Mouse (Mus musculus) cerebellum, postnatal 36 days (tissue): ENCODE results near the gene Borcs5.

Source experiments
- DNase-seq, 2 experiments: peaks; one replicate each; pipeline ENCODE4 v3.0.0; 2021 to 2022; ENCODE audit warnings: mixed read lengths in 2 of 2

The Borcs5 gene

DNA sequence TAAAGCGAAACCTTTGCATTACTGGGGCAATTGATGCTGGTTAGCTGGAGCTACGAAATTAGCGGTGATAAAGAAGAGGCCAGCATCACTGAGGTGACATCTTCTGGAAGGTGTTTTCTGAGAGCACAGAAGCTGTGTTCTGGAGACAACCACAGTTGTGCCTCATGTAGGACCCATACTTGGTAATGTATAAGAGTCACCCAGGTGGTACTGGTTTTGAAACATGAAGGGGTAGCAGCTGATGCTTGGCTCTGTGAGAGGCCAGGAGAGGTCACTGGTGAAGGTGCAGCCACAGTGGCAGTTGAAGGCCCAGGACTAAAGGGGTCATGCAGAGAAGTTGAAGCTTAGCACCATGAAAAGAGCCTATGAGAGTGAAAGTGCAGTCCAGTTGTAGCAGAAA lies at the start of gene Borcs5:
Borcs5 (plus strand) TSS at position 301 of the 400 bp plus-strand sequence.
- DNase-seq = no peak

DNA sequence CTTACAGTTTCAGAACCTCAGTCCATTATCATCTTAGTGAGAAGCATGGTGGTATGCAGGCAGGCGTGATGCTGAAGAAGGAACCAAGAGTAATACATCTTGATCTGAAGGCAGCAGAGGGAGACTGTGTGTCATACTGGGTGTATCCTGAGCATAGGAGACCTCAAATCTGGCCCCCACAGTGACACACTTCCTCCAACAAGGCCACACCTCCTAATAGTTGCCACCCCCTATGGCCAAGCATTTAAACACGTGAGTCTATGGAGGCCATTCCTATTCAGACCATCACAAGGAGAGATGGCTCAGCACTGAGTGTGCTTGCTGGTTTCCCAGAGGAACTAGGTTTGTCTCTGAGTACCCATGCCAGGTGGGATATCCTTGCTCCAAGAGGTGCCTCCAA lies 47.7 kb upstream of the Borcs5 start:
- DNase-seq = no peak

- DNase-seq = no peak
Observed at GRCm38 (mm10) chr6:134594569-134595442, 44.5 kb upstream of the Borcs5 start.

DNA sequence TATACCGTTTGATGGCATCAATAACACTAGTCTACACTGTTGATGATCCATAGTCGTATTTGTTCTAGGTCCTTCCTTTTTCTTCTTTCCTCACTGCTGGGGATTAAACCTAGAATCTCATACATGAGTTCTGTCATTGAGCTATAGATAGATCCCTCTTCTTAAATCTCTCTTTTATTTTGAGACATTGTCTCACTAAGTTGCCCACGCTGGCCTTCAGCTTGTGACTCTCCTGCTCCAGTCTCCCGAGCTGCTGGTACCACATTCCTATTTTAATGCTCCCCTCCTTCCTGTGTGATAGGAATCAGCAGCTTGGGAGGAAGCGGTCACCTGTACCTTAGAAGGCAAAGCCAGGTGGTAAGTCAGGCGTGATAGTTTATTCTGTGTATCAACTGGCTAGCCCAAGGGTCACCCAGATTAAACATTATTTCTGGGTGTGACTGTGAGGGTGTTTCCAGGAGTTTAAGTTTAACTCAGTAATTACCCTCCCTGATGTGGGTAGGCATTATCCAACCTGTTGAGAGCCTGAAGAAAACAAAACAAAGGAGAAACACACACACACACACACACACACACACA lies 41.6 kb upstream of the Borcs5 start:
- no peak for DNase-seq

DNA sequence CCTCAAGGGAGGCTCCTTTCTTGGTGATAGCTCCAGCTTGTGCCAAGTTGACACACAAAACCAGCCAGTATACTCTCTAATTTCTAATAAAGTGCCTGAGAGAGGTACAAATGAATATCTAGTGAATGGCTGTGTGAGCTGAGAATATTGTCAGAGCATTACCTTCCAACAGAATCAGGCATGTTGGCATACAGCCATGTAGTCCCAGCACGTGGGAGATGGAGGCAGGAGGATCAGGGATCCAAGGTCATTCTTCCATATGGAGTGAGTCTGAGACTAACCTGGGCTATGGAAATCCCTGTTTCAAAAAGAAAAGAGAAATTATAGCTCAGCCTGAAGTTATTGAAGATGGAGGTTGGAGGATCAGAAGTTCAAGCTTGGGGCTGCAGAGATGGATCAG lies 40.1 kb upstream of the Borcs5 start:
- no peak for DNase-seq

DNA sequence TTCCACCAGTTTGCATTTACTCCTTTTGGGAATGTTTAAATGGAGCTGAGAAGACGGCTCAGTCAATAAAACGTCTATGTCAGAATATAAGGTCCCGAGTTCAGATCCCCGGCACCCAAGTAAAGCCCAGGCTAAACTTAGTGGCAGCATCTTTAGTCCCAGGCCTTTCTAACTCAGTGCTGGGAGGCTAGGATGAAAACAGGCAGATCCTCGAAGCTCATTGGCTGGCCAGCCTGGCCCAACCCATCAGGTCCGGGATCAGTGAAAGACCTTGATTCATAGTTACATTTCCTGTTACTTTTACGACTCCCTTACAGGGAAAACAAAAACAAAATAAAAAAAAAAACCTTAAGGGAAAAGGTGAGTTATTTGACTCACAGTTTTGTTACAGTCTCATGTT lies 38.2 kb upstream of the Borcs5 start:
- no peak for DNase-seq

- DNase-seq = no peak
Observed at GRCm38 (mm10) chr6:134601766-134602165, 37.5 kb upstream of the Borcs5 start.

DNA sequence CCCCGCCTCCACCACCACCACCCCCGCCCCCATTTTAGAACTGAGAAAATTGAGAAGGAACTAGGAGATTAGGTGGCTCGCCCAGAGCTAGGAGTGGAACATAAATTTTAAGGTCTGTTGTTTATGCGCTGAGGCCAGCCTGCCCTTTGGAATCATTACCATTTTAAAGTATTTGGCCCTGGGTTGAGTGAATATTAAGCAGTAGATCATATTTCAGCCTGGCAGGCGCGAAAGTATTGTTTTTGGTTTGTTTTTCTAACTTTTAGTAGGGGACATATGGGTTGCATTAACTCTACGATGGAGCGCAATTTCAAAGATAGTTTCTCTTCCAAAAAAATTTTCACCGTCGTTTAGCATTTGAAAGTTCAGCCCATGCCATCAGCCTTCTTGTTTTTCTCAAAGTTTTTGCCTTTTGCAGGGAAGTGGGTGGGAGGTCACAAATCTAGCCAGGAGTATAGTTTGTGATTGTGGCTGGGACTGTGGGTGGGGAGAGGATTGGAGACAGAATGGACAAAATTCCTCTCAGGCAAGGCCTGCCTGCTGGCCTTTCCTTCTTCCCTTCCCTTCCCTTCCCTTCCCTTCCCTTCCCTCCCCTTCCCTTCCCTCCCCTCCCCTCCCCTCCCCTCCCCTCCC lies 36.8 kb upstream of the Borcs5 start:
- no peak for DNase-seq

GRCm38 (mm10) chr6:134605196-134605595 lies 34.1 kb upstream of the Borcs5 start:
- DNase-seq = no peak

DNA sequence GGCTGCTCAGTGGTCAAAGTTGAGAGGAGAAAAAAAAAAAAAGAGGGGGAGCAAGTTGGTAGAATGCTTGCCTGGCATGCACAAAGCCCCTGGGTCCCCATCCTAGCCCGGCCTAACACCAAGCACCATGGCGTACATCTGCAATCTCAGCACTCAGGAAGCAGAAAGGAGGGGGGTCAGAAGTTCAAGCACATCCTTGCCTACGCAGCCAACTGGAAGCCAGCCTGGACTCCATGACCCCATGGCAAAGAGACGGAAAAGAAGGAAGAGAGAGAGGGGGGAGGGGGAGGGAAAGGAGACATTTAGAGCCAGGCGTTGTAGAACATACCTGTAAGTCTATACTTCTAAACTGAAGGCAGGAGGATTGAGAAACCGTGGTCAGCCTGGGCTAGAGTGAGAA lies 32.8 kb upstream of the Borcs5 start:
- no peak for DNase-seq

- DNase-seq = peak in 1 of 2 experiments; percentile 19
Observed at GRCm38 (mm10) chr6:134606949-134607746, 32.2 kb upstream of the Borcs5 start.

DNA sequence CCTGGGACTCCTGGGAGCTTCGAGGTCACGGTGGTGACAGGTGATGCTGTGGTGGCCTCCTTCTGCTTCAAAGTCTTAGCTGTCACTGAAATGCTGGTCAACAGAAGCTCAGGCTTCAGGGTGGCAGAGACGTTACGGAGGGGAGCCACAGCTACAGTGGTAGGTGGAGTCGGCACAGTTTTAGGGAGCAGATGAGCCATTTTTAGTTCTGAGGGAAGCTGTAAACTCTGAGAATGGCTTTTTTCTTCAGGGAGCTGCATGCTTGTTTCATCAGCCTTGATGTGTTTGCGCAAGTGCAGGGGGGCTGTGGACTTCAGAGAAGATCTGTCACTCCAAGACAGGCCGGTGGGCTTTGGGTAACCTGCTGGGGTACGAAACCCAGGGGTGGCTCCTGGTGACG lies 28.9 kb upstream of the Borcs5 start:
- DNase-seq = no peak

- peak in 1 of 2 experiments; percentile 27 for DNase-seq
Observed at GRCm38 (mm10) chr6:134611896-134612295, 27.4 kb upstream of the Borcs5 start.

- no peak for DNase-seq
Observed at GRCm38 (mm10) chr6:134614322-134614721, 25.0 kb upstream of the Borcs5 start.

DNA sequence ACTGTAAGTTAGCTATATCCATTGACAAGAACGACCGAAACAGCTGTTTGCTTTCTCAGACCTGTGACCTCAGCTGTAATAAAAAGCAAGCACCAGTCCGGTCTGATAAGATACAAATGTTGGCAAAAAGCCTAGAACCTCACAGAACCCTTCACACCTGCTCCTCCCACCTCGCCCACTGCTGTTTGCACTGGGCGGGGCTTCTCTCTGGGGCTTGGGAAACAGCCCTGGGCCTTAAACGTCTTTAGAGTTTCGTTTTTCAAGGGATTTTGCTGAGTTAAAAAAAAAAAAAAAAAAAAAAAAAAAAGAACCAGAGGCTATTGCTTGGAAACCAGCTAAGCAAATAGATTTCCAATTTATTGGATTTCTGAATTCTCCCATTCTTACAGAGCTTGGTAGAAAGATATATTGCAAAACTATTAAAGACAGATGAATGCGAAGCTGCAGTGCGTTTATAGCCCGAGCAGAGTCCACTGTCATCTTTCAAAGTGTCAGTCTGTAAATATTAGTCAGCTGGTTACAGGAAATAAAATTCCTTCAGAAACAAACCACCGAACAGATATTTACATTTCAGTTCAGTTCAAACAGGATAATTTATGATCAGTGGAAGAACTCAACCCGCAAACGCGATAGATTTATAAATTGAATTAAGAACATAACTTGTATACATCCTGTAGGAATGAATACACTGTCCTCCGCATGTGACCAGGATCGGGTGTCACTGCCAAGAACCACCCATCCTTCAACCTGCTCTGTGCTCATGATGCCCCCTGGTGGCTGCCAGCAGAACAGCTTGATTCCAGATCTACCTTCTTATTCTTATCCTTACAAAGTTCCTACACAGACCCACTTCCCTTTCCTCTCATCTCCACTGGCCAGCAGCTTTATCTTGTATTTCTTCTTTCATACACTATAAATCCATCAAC lies 24.3 kb upstream of the Borcs5 start:
- DNase-seq = peak; percentile 90 to 91

- DNase-seq = no peak
Observed at GRCm38 (mm10) chr6:134617589-134617988, 21.7 kb upstream of the Borcs5 start.

DNA sequence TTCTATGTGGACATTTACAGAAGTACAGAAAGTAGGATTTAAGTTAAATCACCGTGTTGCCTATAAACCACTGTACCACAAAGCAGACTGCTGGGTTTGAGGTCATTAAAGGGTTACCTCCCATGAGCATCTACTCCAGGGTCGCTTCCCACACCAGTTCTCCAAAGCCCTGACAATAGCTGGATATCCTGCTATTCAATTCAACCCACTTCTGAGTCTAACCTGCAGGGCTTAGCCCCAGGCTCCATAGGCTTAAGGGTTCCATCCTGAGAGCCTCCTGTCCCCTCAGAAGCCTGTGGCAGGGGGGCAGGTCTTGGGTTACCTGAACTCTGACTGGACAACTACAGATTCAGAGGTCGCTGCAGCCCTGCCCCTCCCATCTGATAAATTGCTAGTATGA lies 19.2 kb upstream of the Borcs5 start:
- DNase-seq = no peak

DNA sequence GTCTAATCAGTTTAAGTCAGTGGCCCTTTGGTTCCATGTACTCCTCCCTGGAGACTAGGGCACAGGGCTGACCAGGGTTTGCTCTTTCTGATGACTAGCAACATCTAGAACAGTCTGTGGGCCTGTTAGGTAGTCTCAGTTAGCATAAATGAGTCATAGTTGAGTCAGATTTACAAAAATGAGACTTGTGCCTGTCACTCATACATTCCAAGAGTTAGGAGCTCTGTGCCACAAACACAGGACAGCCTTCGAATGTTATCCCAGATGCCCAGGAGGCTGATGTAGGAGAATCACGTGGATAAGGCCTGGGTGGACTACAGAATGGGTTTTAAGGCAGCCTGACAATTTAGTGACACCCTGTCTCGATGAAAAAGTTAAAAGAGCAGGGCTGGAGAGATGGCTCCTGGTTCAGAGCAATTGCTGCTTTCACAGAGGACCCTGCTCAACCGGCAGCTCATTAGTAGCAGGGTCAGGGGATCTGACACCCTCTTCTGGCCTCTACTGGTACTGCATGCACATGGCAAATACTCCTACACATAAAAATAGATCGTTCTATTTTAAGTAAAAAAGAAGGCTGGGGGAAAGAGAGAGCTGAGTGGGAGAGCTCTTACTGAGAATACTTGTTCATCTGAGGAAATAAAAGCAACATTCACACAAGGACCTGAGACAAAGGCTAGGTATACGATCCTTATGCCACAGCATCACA lies 18.3 kb upstream of the Borcs5 start:
- DNase-seq = no peak

DNA sequence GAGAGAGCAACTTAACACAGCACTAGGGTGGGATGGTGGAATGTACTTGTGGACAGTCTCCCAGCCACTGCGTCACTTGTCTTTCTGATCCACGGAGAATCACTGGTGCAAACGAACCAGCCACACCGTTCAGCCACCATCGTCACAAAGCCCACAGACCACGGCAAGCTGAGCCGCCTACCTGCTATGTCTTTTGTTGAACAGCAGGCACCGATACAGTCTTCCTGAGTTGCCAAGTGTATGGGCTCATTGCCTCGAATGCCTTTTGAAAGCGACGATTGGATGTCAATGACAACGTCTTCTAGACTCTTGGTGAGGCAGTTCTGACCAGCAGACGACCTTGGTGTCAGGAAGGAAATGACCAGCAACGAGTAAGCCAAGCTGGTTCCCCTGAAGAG lies 17.8 kb upstream of the Borcs5 start:
- no peak for DNase-seq

GRCm38 (mm10) chr6:134625431-134625830 lies 13.9 kb upstream of the Borcs5 start:
- no peak for DNase-seq

DNA sequence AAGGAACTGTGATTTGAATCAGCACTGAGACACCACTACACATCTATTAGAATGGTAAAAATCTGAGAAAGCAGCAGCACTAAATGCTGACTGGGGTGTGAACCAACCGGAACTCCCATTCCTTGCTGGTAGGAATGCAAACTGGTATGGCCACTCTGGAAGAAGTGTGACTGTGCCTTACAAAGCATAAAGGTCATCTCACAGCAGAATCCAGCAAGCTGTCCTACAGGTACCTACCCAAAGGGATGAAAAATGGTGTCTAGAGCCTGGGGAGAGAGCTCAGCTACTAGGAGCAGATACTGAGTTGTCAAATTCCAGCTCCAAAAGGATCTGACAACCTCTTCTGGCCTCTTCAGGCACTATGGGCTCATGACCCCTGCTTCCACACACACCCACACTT lies 12.7 kb upstream of the Borcs5 start:
- no peak for DNase-seq
